ENCODE assay signal across 16 mouse cellular contexts in genomic region chr3:104640855-104641254, GRCm38 (mm10). TPM values are rescaled to one million over a fixed set of nuclear protein-coding genes. Genes with fewer than 3 reads are reported as not detected.
DNase-seq lines count a peak whose midpoint lies in the region; ATAC-seq and TF ChIP-seq lines count a peak whose summit lies in the region.
"Had no signal": no experiment of that assay in that cellular context is flagged by ENCODE, and none has a peak within 500 bp of the region (broad histone marks: within the 10 kb centered on the region; RNA-seq: fewer than 3 reads in every experiment).

No protein-coding gene starts in this region.

- no peak for ATAC-seq in heart, embryonic 11.5 days (replicated peaks; ENCODE audit: insufficient number of reproducible peaks, low FRiP score, low TSS enrichment)
- ATAC-seq in limb, embryonic 12.5 days (ENCODE audit: insufficient number of reproducible peaks, insufficient read depth, low FRiP score, low TSS enrichment, low read depth): no peak
- ATAC-seq in liver, embryonic 15.5 days (ENCODE audit: insufficient read depth): no peak
- ATAC-seq: forebrain, embryonic 14.5 days had no signal

- in situ Hi-C loops in CH12.LX (cut with MboI; ENCODE audit: low pct_ligation_motif_present, low pct_unique_long_range_greater_than_20kb, low sequenced_read_pairs): no loop called here

- intact Hi-C loops in heart, postnatal 14 days (cut with DNase I): no loop called here

- peaks cover 10% of the 10 kb centered on the region for H3K4me1 ChIP-seq in heart, embryonic 11.5 days (ENCODE audit: control insufficient read depth, insufficient read depth, low read length)
- H3K4me1 ChIP-seq in limb, embryonic 12.5 days (replicated peaks): peaks cover 15% of the 10 kb centered on the region
- H3K4me1 ChIP-seq in limb, embryonic 10.5 days: peaks cover 34% of the 10 kb centered on the region
- H3K4me1 ChIP-seq in CH12.LX (ENCODE audit: control insufficient read depth in 1 of 2, insufficient read depth in 2 of 2): peaks cover 2 to 60% of the 10 kb centered on the region in 2 experiments; a peak in 3 of 4 replicates
- H3K4me1 ChIP-seq in liver, embryonic 15.5 days (replicated peaks): peaks cover 63% of the 10 kb centered on the region

- H3K4me3 ChIP-seq in heart, embryonic 11.5 days (ENCODE audit: low read depth, low read length): peak overlapping the region; percentile 97; the same call in 1 of the 2 replicates
- no peak overlapping the region for H3K4me3 ChIP-seq in limb, embryonic 12.5 days (replicated peaks)
- no peak overlapping the region for H3K4me3 ChIP-seq in limb, embryonic 10.5 days
- peak overlapping the region in 2 of 3 experiments; percentile 78 to 80 for H3K4me3 ChIP-seq in CH12.LX (replicated peaks in 1 of 3; ENCODE audit: low read depth in 2 of 3, low read length in 2 of 3, poor library complexity in 1 of 3)
- peak overlapping the region; percentile 98 for H3K4me3 ChIP-seq in liver, embryonic 15.5 days (replicated peaks)
- H3K4me3 ChIP-seq: hindbrain, embryonic 15.5 days had no signal

- peaks cover 53% of the 10 kb centered on the region for H3K79me2 ChIP-seq in CH12.LX (replicated peaks; ENCODE audit: control insufficient read depth, extremely low read depth, insufficient read depth, poor library complexity, severe bottlenecking)

- H3K27me3 ChIP-seq in heart, embryonic 11.5 days (ENCODE audit: control insufficient read depth, insufficient read depth, low read length): no peaks in the 10 kb centered on the region
- no peaks in the 10 kb centered on the region for H3K27me3 ChIP-seq in limb, embryonic 12.5 days
- H3K27me3 ChIP-seq in limb, embryonic 10.5 days (ENCODE audit: low read depth, poor library complexity, severe bottlenecking): no peaks in the 10 kb centered on the region
- H3K27me3 ChIP-seq in CH12.LX (replicated peaks): no peaks in the 10 kb centered on the region
- H3K27me3 ChIP-seq in liver, embryonic 15.5 days: no peaks in the 10 kb centered on the region
- H3K27me3 ChIP-seq: hindbrain, embryonic 15.5 days had no signal

- no peaks in the 10 kb centered on the region for H3K9me3 ChIP-seq in heart, embryonic 11.5 days (replicated peaks; ENCODE audit: control insufficient read depth, low read length)
- no peaks in the 10 kb centered on the region for H3K9me3 ChIP-seq in limb, embryonic 12.5 days
- no peaks in the 10 kb centered on the region for H3K9me3 ChIP-seq in limb, embryonic 10.5 days (replicated peaks)
- H3K9me3 ChIP-seq in CH12.LX (replicated peaks; ENCODE audit: low read length): no peaks in the 10 kb centered on the region
- H3K9me3 ChIP-seq in liver, embryonic 15.5 days (replicated peaks): no peaks in the 10 kb centered on the region
- H3K9me3 ChIP-seq: hindbrain, embryonic 15.5 days had no signal

- no peaks in the 10 kb centered on the region for H3K36me3 ChIP-seq in heart, embryonic 11.5 days (ENCODE audit: control insufficient read depth, insufficient read depth, low read length)
- H3K36me3 ChIP-seq in limb, embryonic 12.5 days: no peaks in the 10 kb centered on the region
- no peaks in the 10 kb centered on the region for H3K36me3 ChIP-seq in limb, embryonic 10.5 days
- H3K36me3 ChIP-seq in CH12.LX (replicated peaks in 1 of 2; ENCODE audit: control insufficient read depth in 1 of 2, insufficient read depth in 1 of 2, low read length in 1 of 2): peaks cover 0 to 5% of the 10 kb centered on the region in 2 experiments
- peaks cover 10% of the 10 kb centered on the region; the same call in 1 of the 2 replicates for H3K36me3 ChIP-seq in liver, embryonic 15.5 days (replicated peaks)
- H3K36me3 ChIP-seq: hindbrain, embryonic 15.5 days had no signal

- no peak for TF ChIP-seq EP300 in CH12.LX (IDR thresholded peaks at IDR 0.05; ENCODE audit: low read length)

- peak overlapping the region; percentile 89 for H3K4me2 ChIP-seq in heart, embryonic 11.5 days
- H3K4me2 ChIP-seq in limb, embryonic 12.5 days: 0 out of 2 replicates have a peak overlapping the region, but pooled peaks have one; percentile 89
- H3K4me2 ChIP-seq in CH12.LX (ENCODE audit: insufficient read depth, low read depth, poor library complexity, severe bottlenecking): peak overlapping the region; percentile 98; the same call in 1 of the 2 replicates
- H3K4me2 ChIP-seq in liver, embryonic 15.5 days: peak overlapping the region; percentile 80
- H3K4me2 ChIP-seq: hindbrain, embryonic 15.5 days had no signal

- DNase-seq in heart, postnatal 14 days: no peak
- no peak for DNase-seq in limb, embryonic 10.5 days (ENCODE audit: low spot score)
- peak; percentile 42 for DNase-seq in CH12.LX (ENCODE audit: extremely low read depth)
- DNase-seq in kidney, adult 18-20 months: no peak
- DNase-seq in adrenal gland, postnatal 36 days: no peak
- DNase-seq: cerebellum, adult 9-10 months; gastrocnemius, postnatal 10 days; kidney, postnatal 4 days; lung, postnatal 4 days; right cerebral cortex, postnatal 14 days; thymus, postnatal 4 days had no signal

- dilution Hi-C loops in CH12.LX (cut with MboI; ENCODE audit: extremely low pct_ligation_motif_present, extremely low pct_unique_long_range_greater_than_20kb, low sequenced_read_pairs): no loop called here

- no peak overlapping the region for H3K9ac ChIP-seq in heart, embryonic 11.5 days (ENCODE audit: low read depth, low read length)
- H3K9ac ChIP-seq in limb, embryonic 12.5 days (replicated peaks): no peak overlapping the region
- H3K9ac ChIP-seq in CH12.LX (ENCODE audit: insufficient read depth, low read depth): peak overlapping the region; percentile 68; the same call in 1 of the 2 replicates
- H3K9ac ChIP-seq in liver, embryonic 15.5 days: peak overlapping the region; percentile 99
- H3K9ac ChIP-seq: hindbrain, embryonic 15.5 days had no signal

- TF ChIP-seq RAD21 in CH12.LX (IDR thresholded peaks at IDR 0.05; ENCODE audit: low read depth, low read length): no peak

- H3K27ac ChIP-seq in heart, embryonic 11.5 days (ENCODE audit: low read depth, low read length): no peak overlapping the region
- no peak overlapping the region for H3K27ac ChIP-seq in limb, embryonic 12.5 days
- no peak overlapping the region for H3K27ac ChIP-seq in limb, embryonic 10.5 days
- peak overlapping the region; percentile 33; the same call in 1 of the 2 replicates for H3K27ac ChIP-seq in CH12.LX (ENCODE audit: insufficient read depth, low read depth)
- peak overlapping the region; percentile 78 for H3K27ac ChIP-seq in liver, embryonic 15.5 days (replicated peaks)
- H3K27ac ChIP-seq: hindbrain, embryonic 15.5 days had no signal

- TF ChIP-seq CTCF in CH12.LX (conservative IDR thresholded peaks at IDR 0.05 in 1 of 2, IDR thresholded peaks at IDR 0.05 in 1 of 2; ENCODE audit: low read depth in 2 of 2, low read length in 2 of 2): no peak

- no peak for TF ChIP-seq POLR2A in CH12.LX (IDR thresholded peaks at IDR 0.05; ENCODE audit: low read depth, low read length)

TF ChIP-seq in CH12.LX, 34 proteins besides CTCF, POLR2A, EP300 and RAD21:
- TF ChIP-seq KAT2A (IDR thresholded peaks at IDR 0.05; ENCODE audit: insufficient replicate concordance, low read length): no peak
- TF ChIP-seq TBP (conservative IDR thresholded peaks at IDR 0.05; ENCODE audit: low read depth, low read length): no peak
- TF ChIP-seq USF1 (IDR thresholded peaks at IDR 0.05; ENCODE audit: low read depth, low read length): no peak
- TF ChIP-seq MXI1 (IDR thresholded peaks at IDR 0.05; ENCODE audit: low read depth, low read length): no peak
- no peak for TF ChIP-seq E2F4 (IDR thresholded peaks at IDR 0.05; ENCODE audit: insufficient replicate concordance, low read depth, low read length)
- no peak for TF ChIP-seq TCF12 (IDR thresholded peaks at IDR 0.05; ENCODE audit: low read depth, low read length)
- no peak for TF ChIP-seq PAX5 (IDR thresholded peaks at IDR 0.05; ENCODE audit: low read length)
- TF ChIP-seq JUND (conservative IDR thresholded peaks at IDR 0.05; ENCODE audit: low read depth, low read length): no peak
- no peak for TF ChIP-seq BHLHE40 (IDR thresholded peaks at IDR 0.05; ENCODE audit: low read depth, low read length)
- TF ChIP-seq CHD1 (IDR thresholded peaks at IDR 0.05; ENCODE audit: low read depth, low read length): no peak
- TF ChIP-seq MAFK (IDR thresholded peaks at IDR 0.05; ENCODE audit: insufficient replicate concordance, low read length): no peak
- TF ChIP-seq UBTF (IDR thresholded peaks at IDR 0.05; ENCODE audit: low read depth, low read length): no peak
- TF ChIP-seq USF2 (conservative IDR thresholded peaks at IDR 0.05; ENCODE audit: low read depth, low read length): no peak
- no peak for TF ChIP-seq GABPA (IDR thresholded peaks at IDR 0.05; ENCODE audit: insufficient replicate concordance, low read depth, low read length)
- TF ChIP-seq SIN3A (IDR thresholded peaks at IDR 0.05; ENCODE audit: low read length): no peak
- TF ChIP-seq ZNF384 (IDR thresholded peaks at IDR 0.05; ENCODE audit: low read depth, low read length): no peak
- no peak for TF ChIP-seq CHD2 (IDR thresholded peaks at IDR 0.05; ENCODE audit: low read length)
- no peak for TF ChIP-seq MAZ (IDR thresholded peaks at IDR 0.05; ENCODE audit: low read depth, low read length)
- TF ChIP-seq ZC3H11A (IDR thresholded peaks at IDR 0.05; ENCODE audit: low read depth, low read length): no peak
- TF ChIP-seq ZMIZ1 (IDR thresholded peaks at IDR 0.05; ENCODE audit: low read depth, low read length): no peak

RNA-seq across cellular contexts. Expression of gene Slc16a1, which starts 2.4 kb away (rescaled TPM):
- 76.4 and 84.3 TPM in 2 replicates for polyA plus RNA-seq in heart, embryonic 11.5 days (2014; fragmentation: Nextera tagmentation; extraction: Ambion mirVana)
- total RNA-seq in heart, postnatal 14 days (2021): 100 to 1,000 TPM; 153 to 157 TPM
- polyA plus RNA-seq in limb, embryonic 12.5 days (2016; fragmentation: Nextera tagmentation; extraction: Ambion mirVana): 44.6 and 45.3 TPM in 2 replicates
- polyA plus RNA-seq in limb, embryonic 10.5 days (2016; fragmentation: Nextera tagmentation; extraction: Ambion mirVana): 53.5 and 59.6 TPM in 2 replicates
- 60.3 and 80.5 TPM in 2 replicates for total RNA-seq in CH12.LX (2012; rRNA removed)
- 192 and 199 TPM in 2 replicates for total RNA-seq in CH12.LX (2014; rRNA removed)
- polyA plus RNA-seq in CH12.LX (2012; ENCODE audit: insufficient read length, low read depth): 95.5 and 97.5 TPM in 2 replicates
- polyA plus RNA-seq in liver, embryonic 15.5 days (2015; fragmentation: Nextera tagmentation; extraction: Ambion mirVana): 86.3 and 95.2 TPM in 2 replicates
- 10 to 100 TPM; 34.4 to 62.7 TPM for total RNA-seq in adrenal gland, postnatal 36 days (2021)

Comparison
In these comparisons a context has a peak if more than half of its experiments do, and no peak if none do; other contexts are left out.
1. H3K27ac ChIP-seq: peak in CH12.LX (single experiment) and liver, embryonic 15.5 days (single experiment); none in heart, embryonic 11.5 days (single experiment), limb, embryonic 12.5 days (single experiment) and limb, embryonic 10.5 days (single experiment).
2. H3K4me3 ChIP-seq: peak in heart, embryonic 11.5 days (single experiment), CH12.LX (2 of 3) and liver, embryonic 15.5 days (single experiment); none in limb, embryonic 12.5 days (single experiment) and limb, embryonic 10.5 days (single experiment).
3. H3K9ac ChIP-seq: peak in CH12.LX (single experiment) and liver, embryonic 15.5 days (single experiment); none in heart, embryonic 11.5 days (single experiment) and limb, embryonic 12.5 days (single experiment).
4. Peak in every context shown above with its lines, with median percentiles within 50 percentile points of each other: H3K4me2 ChIP-seq.